Mouse (Mus musculus) Muller cell, postnatal 12 days (primary cell): ENCODE results near the gene Fam45a.
"Not testable (repeated sequence)": the region's sequence is repeated elsewhere in the genome, so short reads cannot be mapped to it uniquely, and the experiment has no call there.

Experiments
- DNase-seq: peaks from one replicate; pipeline ENCODE4 v3.0.0-alpha.2; 2015; ENCODE audit errors: inconsistent ontology term

Fam45a gene

DNA sequence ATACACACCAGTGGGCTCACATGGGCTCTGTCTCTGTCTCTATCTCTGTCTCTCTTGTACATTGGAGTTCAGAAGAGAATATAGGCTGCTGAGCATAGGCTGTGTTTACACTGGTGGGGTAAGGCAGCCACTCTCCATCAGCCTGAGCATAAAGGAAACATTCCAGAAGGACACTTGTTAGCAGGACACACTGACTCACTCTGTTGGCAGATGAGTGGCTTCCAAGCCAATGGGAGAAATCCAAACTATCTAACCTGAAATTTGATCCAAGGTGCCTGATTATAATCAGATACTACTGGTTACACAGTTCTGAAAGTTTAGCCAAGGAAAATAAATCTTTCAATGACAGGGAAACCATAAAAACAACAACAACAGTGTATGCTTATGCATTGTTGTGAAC is 34.3 kb downstream of the Fam45a start:
- DNase-seq: peak; percentile 31

DNA sequence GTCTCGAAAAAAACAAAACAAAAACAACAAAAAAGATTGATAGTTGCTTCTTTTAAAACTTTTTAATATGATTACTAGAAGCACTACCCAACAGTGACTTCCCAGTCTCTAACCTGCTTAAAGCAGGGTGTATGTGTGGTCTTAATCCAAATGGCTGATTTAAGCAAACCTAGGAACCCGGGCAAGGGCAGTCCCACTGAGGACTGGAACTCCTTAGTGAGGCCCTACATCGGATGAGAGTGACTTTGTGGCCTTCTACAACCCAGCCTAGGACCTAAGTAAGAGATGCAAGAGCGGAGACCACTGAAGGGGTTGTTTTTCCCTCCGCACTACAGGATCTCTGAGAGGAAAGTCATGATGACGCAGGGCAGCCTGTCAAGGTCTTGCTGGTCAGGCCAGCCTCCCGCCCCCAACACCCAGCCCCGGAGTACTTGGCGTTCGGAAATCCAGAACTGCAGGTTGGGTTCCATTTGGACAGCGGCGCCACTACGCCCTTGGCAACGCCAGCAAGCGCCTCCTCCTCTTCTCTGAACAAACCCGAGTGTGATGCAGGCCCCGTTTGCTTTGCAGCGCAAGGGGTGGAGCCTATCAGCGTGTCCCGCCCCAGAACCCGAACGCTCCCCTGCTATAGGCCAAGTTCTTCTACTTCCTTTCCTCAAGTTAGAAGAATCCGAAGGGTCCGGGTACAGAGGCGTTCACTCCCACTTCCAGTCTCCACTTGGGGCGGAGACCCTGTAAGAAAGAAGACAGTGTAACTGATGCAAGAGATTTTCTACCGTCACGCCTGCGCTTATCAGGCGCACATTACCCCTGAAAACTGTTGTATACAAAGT is 49.7 kb downstream of the Fam45a start, which contains the start of gene Sfxn4:
Sfxn4 (minus strand) TSS at position 612 of the 833 bp plus-strand sequence.
- DNase-seq: peak; percentile 94

DNA sequence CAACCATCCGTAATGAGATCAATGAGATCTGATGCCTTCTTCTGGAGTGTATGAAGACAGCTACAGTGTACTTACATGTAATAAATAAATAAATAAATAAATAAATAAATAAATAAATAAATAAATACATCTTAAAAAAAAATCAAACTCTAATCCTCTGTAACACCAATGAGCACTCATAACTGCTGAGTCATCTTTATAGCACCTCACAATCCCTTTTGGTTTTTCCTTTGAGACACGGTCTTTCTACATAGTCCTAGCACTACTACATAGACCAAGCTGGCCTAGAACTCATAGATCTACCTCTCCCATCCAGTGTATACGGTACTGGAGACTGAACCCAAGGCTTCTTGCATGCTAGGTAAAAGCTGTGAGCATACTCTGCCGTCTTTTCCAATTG is 54.8 kb downstream of the Fam45a start:
- DNase-seq: not testable (repeated sequence)

DNA sequence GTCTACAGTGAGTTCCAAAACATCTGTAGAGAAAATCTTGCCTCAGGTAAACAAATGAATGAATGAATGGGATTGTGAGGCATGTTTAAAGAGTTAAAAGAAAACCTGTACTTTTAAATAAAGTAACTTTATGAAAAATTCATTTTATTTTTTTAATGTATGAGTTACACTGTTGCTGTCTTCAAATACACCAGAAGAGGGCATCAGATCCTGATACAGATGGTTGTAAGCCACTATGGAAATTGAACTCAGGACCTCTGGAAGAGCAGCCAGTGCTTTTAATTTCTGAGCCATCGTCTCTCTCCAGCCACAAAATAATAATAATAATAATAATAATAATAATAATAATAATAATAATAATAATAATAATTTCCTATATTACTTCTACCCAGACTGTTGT is 59.1 kb downstream of the Fam45a start:
- no peak for DNase-seq

DNA sequence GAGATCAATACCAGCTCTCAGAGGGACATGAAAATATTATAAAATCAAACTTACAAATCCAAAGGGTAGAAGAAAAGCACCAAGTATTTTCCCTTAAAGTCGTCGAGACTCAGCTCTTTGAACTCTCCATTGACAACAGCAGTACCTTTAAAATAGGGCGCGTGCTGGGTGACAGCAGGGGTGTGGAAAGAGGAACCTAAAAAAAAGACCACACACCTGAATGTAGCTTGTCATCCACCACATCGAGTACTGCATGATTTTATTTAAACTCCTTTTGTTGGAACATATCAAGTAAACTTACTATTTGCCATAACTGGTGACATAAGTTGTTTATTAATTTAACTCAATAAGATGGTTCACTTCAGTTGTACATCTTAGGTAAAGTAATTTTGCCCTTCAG is 60.0 kb downstream of the Fam45a start:
- DNase-seq: no peak

DNA sequence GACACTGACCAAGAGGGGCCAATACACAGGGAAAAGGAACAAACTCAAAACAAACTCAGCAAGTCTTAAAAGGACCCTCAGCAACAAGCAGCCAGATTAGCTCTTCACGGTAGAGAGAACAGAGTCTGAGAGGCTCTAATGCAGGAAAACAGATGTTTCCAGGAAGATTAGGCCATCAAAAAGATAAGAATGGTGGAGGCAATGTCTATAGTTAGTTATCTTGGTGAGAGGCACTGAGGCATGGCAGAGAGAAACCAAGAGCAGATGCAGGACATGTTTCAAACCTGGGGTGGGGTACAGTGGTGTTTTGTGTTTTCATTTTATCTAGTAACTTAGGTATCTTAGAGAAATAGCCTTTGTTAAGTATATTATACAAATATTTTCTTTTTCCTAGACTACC is 60.9 kb downstream of the Fam45a start:
- DNase-seq: no peak

DNA sequence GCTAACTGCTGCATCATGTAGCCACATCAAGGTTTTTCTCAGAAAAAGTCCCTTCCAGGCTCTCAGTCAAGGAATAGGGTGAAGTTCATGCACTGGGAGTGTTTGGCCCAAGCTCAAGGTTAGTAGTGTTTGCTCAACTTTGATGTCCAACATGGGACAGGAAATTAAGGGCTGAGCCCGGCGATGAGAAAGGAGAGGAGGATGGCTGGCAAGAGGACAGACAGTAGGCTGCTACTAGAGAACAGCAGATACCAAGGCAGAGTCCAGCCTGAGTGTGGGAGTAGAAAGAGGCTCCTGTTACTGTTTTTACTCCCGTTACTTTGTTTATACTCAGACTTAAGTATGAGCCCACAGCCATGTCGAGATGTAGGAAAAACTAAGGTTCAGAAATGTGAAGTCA is 62.1 kb downstream of the Fam45a start:
- DNase-seq: no peak

DNA sequence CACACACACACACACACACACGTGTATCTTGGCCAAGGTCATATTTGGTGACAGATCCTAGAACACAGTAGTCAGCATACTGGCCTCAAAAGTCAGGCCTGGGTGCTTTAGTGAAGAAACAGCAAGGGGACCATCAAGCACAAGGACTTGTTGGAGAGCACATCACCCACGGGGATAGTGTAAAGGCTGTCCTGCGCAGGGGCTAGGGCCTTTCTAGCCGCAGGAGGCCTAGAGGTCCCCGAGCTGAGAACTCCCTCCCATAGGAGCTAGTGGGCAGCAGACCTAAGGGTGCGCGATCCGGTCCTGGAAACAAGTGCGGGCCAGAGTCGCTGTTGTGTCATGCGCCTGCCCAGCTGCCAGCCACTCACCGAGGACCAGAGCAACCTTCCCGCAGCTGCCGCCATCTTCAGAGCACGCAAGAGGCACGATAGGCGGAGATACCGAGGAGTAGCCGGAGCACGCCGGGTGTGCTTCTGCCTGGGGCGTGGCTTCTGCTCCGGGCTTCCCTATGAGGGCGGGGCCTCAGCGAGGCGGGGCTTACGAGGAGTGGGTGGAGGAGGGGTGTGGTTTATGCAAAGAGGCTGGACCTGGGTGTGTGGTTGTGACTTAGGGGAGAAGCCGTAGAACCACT is 62.8 kb downstream of the Fam45a start, which contains the start of gene Prdx3:
Prdx3 (minus strand) TSS at position 493 of the 631 bp plus-strand sequence.
- peak; percentile 98 for DNase-seq

DNA sequence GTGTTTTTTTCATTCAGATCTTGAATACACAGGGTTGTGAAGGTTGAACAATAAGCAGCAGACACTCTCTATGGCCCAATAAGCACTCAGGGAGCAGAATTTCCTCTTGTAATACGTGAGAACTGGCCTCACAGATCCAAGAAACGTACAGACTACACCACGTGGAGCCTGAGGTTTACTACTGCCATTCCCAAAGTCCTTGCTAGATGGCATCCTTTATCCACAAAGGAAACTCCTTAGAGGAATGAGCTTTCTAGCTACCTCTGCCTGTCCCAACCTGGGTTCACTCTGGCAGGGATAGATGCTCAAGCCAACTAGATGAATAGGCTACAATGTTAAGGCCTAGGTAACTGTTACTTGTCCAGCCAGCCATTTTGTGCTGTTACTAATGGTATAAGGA is 71.7 kb downstream of the Fam45a start:
- peak; percentile 37 for DNase-seq
